Mouse (Mus musculus): Measurements from ENCODE around the gene Cops7a. TPM values are rescaled to one million over a fixed set of nuclear protein-coding genes. Genes with fewer than 3 reads are reported as not detected.

The Cops7a gene
- polyA plus RNA-seq, 1 experiment from 2014 or later, result 49.6 TPM

DNA sequence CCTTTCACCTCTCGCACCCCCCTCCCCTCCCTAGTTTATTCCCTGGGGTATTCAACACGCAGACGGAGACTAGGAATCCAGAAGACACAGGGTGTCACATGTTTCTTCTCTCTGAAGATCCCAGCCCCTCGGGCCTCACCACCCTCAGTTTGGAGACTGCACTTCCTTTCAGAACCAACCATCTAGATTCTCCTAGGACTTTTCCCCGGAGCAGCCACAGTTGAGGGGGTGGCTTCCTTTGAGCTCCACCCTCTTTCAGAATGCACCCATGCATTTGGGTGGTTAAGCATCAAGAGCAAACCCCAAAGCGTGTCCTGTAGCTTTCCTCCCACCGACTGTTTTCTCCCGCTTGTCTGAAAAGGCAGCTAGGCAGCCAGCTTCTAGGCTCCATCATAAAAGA lies 32.7 kb upstream of the Cops7a start:
- ATAC-seq (ENCODE audit: low read depth), result no peak
- Histone ChIP-seq H3K27ac (ENCODE audit: low read length) (no peak overlapping the region), H3K27me3 (ENCODE audit: control insufficient read depth, insufficient read depth, low read depth, low read length) (peaks cover 78% of the 10 kb centered on the region), H3K4me3 (ENCODE audit: low read depth, low read length) (no peak overlapping the region), H3K36me3 (ENCODE audit: control insufficient read depth, insufficient read depth) (no peaks in the 10 kb centered on the region), H3K9me3 (replicated peaks; ENCODE audit: control insufficient read depth, low read length) (no peaks in the 10 kb centered on the region), H3K4me1 (ENCODE audit: control insufficient read depth, low read depth, low read length) (peaks cover 7% of the 10 kb centered on the region), H3K4me2 (ENCODE audit: low read depth, low read length) (no peak overlapping the region), H3K9ac (ENCODE audit: low read depth, low read length) (no peak overlapping the region)
- WGBS (ENCODE audit: insufficient replicate concordance), result 8% methylated on average over 8 of the region's 8 CpGs

DNA sequence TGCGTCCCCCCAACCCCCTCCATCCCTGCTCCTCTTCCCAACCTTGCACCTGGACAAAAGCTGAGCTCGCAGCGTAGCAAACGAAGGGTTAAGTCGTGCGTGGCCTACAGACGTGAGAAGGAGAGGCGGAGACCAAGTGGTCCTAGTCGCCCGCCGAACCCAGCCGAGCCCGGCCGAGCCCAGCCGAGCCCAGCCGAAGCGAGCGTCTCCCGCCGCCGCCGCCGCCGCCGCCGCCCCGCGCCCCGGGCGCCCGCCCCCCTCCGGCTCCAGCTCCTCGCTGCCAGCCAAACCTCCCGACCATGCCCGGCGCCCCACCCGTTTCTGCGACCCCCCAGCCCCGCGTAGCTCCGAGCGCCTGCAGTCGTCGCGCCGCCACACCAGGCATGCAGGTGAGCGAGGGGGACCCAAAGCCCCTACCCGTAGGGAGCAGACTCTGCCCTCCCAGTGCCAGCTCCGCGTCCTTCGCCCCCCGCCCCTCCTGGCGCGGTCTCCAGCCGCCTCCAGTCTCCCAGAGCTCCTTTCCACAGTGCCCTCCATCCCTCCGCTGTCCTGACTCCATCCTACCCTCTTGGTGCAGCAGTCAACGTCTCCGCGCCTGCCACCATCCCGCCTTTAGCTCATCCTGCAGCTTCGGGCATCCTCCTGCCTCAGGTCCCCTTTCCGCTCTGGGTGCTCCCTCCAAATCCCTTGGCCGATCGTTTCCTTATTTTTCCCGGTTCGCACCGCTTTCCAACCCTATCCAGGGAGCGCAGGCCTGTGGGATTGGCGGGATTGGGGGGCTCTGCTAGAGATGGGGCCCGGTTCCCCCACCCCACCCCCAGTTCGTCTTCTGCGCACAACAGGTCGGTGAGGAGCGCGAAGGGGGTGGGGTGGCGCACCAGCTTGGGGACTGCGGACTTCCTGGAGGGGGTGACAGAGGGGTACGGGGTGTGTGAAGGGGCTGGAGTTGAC lies 31.5 kb upstream of the Cops7a start, which contains the start of gene Pianp:
Pianp (plus strand) TSS at position 144 of the 951 bp plus-strand sequence.
- peaks cover 7% of the 10 kb centered on the region for H3K4me1 ChIP-seq (ENCODE audit: control insufficient read depth, low read depth, low read length)
- WGBS (ENCODE audit: insufficient replicate concordance), result 2% methylated on average over 43 of the region's 78 CpGs
- H3K27ac ChIP-seq (ENCODE audit: low read length), result no peak within 1 kb of the TSS
- H3K36me3 ChIP-seq (ENCODE audit: control insufficient read depth, insufficient read depth), result no peaks in the 10 kb centered on the region
- peak within 1 kb of the TSS; percentile 41 for H3K4me3 ChIP-seq (ENCODE audit: low read depth, low read length)
- no peak within 1 kb of the TSS for H3K9ac ChIP-seq (ENCODE audit: low read depth, low read length)
- peaks cover 79% of the 10 kb centered on the region for H3K27me3 ChIP-seq (ENCODE audit: control insufficient read depth, insufficient read depth, low read depth, low read length)
- H3K4me2 ChIP-seq (ENCODE audit: low read depth, low read length), result peak within 1 kb of the TSS; percentile 71
- ATAC-seq (ENCODE audit: low read depth), result peak; percentile 33; the same call in 1 of the 2 replicates
- H3K9me3 ChIP-seq (replicated peaks; ENCODE audit: control insufficient read depth, low read length), result no peaks in the 10 kb centered on the region

GRCm38 (mm10) chr6:124995831-124996403 lies 30.6 kb upstream of the Cops7a start:
- H3K4me2 ChIP-seq (ENCODE audit: low read depth, low read length), result no peak overlapping the region
- H3K4me3 ChIP-seq (ENCODE audit: low read depth, low read length), result no peak overlapping the region
- WGBS (ENCODE audit: insufficient replicate concordance), result 42% methylated on average over 8 of the region's 8 CpGs
- no peaks in the 10 kb centered on the region for H3K9me3 ChIP-seq (replicated peaks; ENCODE audit: control insufficient read depth, low read length)
- H3K36me3 ChIP-seq (ENCODE audit: control insufficient read depth, insufficient read depth), result no peaks in the 10 kb centered on the region
- peaks cover 7% of the 10 kb centered on the region for H3K4me1 ChIP-seq (ENCODE audit: control insufficient read depth, low read depth, low read length)
- H3K9ac ChIP-seq (ENCODE audit: low read depth, low read length), result no peak overlapping the region
- H3K27ac ChIP-seq (ENCODE audit: low read length), result no peak overlapping the region
- peaks cover 80% of the 10 kb centered on the region for H3K27me3 ChIP-seq (ENCODE audit: control insufficient read depth, insufficient read depth, low read depth, low read length)
- ATAC-seq (ENCODE audit: low read depth), result no peak

- no peak overlapping the region for H3K27ac ChIP-seq (ENCODE audit: low read length)
- H3K4me2 ChIP-seq (ENCODE audit: low read depth, low read length), result no peak overlapping the region
- no peak overlapping the region for H3K4me3 ChIP-seq (ENCODE audit: low read depth, low read length)
- no peaks in the 10 kb centered on the region for H3K9me3 ChIP-seq (replicated peaks; ENCODE audit: control insufficient read depth, low read length)
- H3K4me1 ChIP-seq (ENCODE audit: control insufficient read depth, low read depth, low read length), result peaks cover 7% of the 10 kb centered on the region
- no peak overlapping the region for H3K9ac ChIP-seq (ENCODE audit: low read depth, low read length)
- peaks cover 74% of the 10 kb centered on the region for H3K27me3 ChIP-seq (ENCODE audit: control insufficient read depth, insufficient read depth, low read depth, low read length)
- 68% methylated on average over 7 of the region's 7 CpGs for WGBS (ENCODE audit: insufficient replicate concordance)
- ATAC-seq (ENCODE audit: low read depth), result no peak
- H3K36me3 ChIP-seq (ENCODE audit: control insufficient read depth, insufficient read depth), result no peaks in the 10 kb centered on the region
Measured at GRCm38 (mm10) chr6:124995246-124995645, 29.9 kb upstream of the Cops7a start.

DNA sequence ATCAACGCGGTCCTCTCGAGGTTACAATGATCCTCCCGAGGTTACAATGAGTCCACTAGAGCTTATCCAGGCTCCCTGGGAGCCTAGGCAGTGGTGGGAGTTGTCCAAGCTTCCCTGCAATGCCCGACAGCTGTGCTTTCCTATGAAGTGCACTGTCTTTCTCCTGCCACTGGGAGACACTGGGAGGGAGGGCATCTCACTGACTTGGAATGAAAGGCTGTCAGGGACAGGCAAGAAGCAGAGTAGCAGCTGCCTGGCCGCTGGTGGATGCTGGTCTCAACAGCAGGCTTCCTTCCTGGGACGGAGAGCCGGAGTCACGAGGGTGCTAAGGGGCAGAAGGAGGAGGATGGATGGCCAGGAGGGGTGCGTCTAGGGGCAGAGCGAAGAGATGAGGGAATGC lies 28.5 kb upstream of the Cops7a start:
- Histone ChIP-seq H3K4me1 (ENCODE audit: control insufficient read depth, low read depth, low read length) (peaks cover 7% of the 10 kb centered on the region), H3K36me3 (ENCODE audit: control insufficient read depth, insufficient read depth) (no peaks in the 10 kb centered on the region), H3K27me3 (ENCODE audit: control insufficient read depth, insufficient read depth, low read depth, low read length) (peaks cover 65% of the 10 kb centered on the region), H3K27ac (ENCODE audit: low read length) (no peak overlapping the region), H3K4me2 (ENCODE audit: low read depth, low read length) (no peak overlapping the region), H3K9me3 (replicated peaks; ENCODE audit: control insufficient read depth, low read length) (no peaks in the 10 kb centered on the region), H3K9ac (ENCODE audit: low read depth, low read length) (no peak overlapping the region), H3K4me3 (ENCODE audit: low read depth, low read length) (no peak overlapping the region)
- no peak for ATAC-seq (ENCODE audit: low read depth)
- 21% methylated on average over 11 of the region's 11 CpGs for WGBS (ENCODE audit: insufficient replicate concordance)

DNA sequence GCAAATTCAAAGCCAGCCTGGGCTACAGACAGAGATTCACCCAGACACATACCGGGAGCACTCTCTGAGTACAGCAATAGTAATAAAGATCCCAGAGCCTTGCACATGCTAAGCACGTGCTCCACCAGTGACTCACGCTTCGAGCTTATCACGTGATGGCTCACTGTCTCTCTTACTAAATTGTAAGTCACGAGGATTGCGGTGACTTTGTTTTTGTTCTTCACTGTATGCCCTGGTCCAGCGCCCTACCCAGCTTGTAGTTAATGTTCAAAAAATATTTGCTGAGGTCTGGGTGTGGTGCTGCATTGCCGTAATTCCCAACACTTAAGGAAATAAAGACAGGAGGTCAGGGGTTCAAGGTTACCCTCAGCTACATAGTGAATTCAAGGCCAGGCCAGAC lies 28.0 kb upstream of the Cops7a start:
- no peaks in the 10 kb centered on the region for H3K36me3 ChIP-seq (ENCODE audit: control insufficient read depth, insufficient read depth)
- no peaks in the 10 kb centered on the region for H3K9me3 ChIP-seq (replicated peaks; ENCODE audit: control insufficient read depth, low read length)
- no peak overlapping the region for H3K9ac ChIP-seq (ENCODE audit: low read depth, low read length)
- no peak for ATAC-seq (ENCODE audit: low read depth)
- peaks cover 7% of the 10 kb centered on the region for H3K4me1 ChIP-seq (ENCODE audit: control insufficient read depth, low read depth, low read length)
- no peak overlapping the region for H3K4me3 ChIP-seq (ENCODE audit: low read depth, low read length)
- H3K4me2 ChIP-seq (ENCODE audit: low read depth, low read length), result no peak overlapping the region
- WGBS (ENCODE audit: insufficient replicate concordance), result 57% methylated on average over 9 of the region's 9 CpGs
- H3K27me3 ChIP-seq (ENCODE audit: control insufficient read depth, insufficient read depth, low read depth, low read length), result peaks cover 60% of the 10 kb centered on the region
- no peak overlapping the region for H3K27ac ChIP-seq (ENCODE audit: low read length)

- H3K27me3 ChIP-seq (ENCODE audit: control insufficient read depth, insufficient read depth, low read depth, low read length), result peaks cover 49% of the 10 kb centered on the region
- WGBS (ENCODE audit: insufficient replicate concordance), result 63% methylated on average over 4 of the region's 4 CpGs
- H3K4me2 ChIP-seq (ENCODE audit: low read depth, low read length), result no peak overlapping the region
Measured at GRCm38 (mm10) chr6:124992241-124992640, 26.9 kb upstream of the Cops7a start.

DNA sequence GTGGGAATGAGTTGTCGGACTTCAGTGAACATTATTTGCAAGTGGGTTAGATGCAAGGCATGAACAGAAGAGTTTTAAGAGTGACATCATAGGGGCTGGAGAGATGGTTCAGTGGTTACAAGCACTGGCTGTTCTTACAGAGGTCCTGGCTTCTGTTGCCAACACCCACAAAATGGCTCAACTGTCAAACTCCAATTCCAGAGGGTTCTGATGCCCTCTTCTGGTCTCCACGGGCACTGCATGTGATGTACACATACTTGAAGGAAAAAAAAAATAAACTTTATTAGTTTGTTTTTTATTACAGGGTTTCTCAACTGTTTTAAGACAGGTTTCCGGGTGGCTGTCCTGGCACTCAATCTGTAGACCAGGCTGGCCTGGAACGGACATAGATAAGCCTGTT lies 2.4 kb upstream of the Cops7a start:
- no peak overlapping the region for H3K9ac ChIP-seq (ENCODE audit: low read depth, low read length)
- H3K27ac ChIP-seq (ENCODE audit: low read length), result no peak overlapping the region
- 54% methylated on average over 4 of the region's 4 CpGs for WGBS (ENCODE audit: insufficient replicate concordance)
- no peak overlapping the region for H3K4me3 ChIP-seq (ENCODE audit: low read depth, low read length)
- no peaks in the 10 kb centered on the region for H3K9me3 ChIP-seq (replicated peaks; ENCODE audit: control insufficient read depth, low read length)
- peaks cover 18% of the 10 kb centered on the region for H3K4me1 ChIP-seq (ENCODE audit: control insufficient read depth, low read depth, low read length)
- H3K27me3 ChIP-seq (ENCODE audit: control insufficient read depth, insufficient read depth, low read depth, low read length), result no peaks in the 10 kb centered on the region
- no peaks in the 10 kb centered on the region for H3K36me3 ChIP-seq (ENCODE audit: control insufficient read depth, insufficient read depth)
- H3K4me2 ChIP-seq (ENCODE audit: low read depth, low read length), result no peak overlapping the region
- ATAC-seq (ENCODE audit: low read depth), result no peak

More at GRCm38 (mm10) chr6:124992241-124992640, 26.9 kb upstream of the Cops7a start:
- Histone ChIP-seq H3K36me3 (ENCODE audit: control insufficient read depth, insufficient read depth) (no peaks in the 10 kb centered on the region), H3K4me3 (ENCODE audit: low read depth, low read length) (no peak overlapping the region), H3K27ac (ENCODE audit: low read length) (no peak overlapping the region), H3K9me3 (replicated peaks; ENCODE audit: control insufficient read depth, low read length) (no peaks in the 10 kb centered on the region), H3K4me1 (ENCODE audit: control insufficient read depth, low read depth, low read length) (peaks cover 7% of the 10 kb centered on the region), H3K9ac (ENCODE audit: low read depth, low read length) (no peak overlapping the region)
- ATAC-seq (ENCODE audit: low read depth), result no peak

Data from liver, embryonic 16.5 days (tissue).